Mouse (Mus musculus): ENCODE results near the gene Spata13.

The Spata13 gene

GRCm38 (mm10) chr14:60682361-60683023 is 48.7 kb downstream of the Spata13 start:
- peak; percentile 99 for DNase-seq

DNA sequence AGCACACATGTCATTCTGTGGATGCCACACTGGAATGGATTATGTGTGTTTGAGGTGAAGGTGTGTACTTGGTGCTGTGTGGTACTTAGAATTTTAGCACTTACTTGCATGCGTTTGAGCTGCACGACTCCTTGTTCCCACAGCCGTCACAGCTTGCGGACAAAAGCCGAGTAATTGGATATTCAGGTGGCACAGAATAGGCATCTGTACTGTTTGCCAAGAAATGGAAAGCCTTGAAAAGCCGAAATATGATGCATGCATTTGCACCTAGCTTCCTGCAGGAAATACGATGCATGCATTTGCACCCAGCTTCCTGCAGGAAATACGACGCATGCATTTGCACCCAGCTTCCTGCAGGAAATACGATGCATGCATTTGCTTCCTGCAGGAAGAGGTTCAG is 50.2 kb downstream of the Spata13 start:
- no peak for DNase-seq

DNA sequence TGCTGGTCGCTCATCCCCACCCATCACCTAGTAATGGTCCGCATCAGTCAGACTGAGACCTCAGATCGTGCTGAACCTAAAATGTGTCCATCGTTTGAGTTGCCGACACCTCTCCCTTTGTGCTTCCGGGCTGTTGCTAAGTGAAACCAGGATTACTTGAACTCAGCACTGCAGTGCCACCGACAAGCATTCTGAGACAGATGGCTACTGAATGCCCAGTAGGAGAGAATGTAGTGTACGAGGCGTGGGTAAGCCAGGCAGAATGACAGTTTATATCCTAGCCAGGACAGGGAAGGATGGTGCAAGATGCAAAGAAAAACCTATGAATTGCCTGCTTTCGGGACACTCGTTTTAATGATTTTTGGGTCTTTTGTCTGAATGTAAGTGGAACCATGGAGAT is 52.9 kb downstream of the Spata13 start:
- DNase-seq = no peak

DNA sequence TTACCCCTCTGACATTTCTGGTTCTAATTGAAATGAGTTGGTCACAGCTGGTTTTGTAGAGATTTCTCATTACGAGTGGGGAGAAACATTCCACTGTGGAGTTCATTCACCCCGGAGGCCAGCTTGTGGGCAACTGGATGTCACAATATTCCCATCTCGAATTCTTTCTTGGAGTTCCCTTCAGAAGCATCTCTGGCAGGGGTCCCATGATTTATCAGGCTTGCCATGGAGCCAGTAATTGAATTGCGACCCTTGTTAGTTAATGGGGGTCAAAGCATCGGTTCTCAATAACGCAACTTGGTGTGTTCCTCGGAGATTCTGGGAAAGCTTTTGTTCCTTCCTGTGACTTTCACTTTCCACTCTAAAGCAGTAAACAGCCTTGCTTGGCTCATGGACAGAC is 53.4 kb downstream of the Spata13 start:
- DNase-seq = no peak

GRCm38 (mm10) chr14:60688509-60689205 is 54.9 kb downstream of the Spata13 start:
- peak; percentile 92 for DNase-seq

- DNase-seq = no peak
Measured at GRCm38 (mm10) chr14:60689768-60690167, 56.0 kb downstream of the Spata13 start.

- DNase-seq = no peak
Measured at GRCm38 (mm10) chr14:60690631-60691030, 56.8 kb downstream of the Spata13 start.

DNA sequence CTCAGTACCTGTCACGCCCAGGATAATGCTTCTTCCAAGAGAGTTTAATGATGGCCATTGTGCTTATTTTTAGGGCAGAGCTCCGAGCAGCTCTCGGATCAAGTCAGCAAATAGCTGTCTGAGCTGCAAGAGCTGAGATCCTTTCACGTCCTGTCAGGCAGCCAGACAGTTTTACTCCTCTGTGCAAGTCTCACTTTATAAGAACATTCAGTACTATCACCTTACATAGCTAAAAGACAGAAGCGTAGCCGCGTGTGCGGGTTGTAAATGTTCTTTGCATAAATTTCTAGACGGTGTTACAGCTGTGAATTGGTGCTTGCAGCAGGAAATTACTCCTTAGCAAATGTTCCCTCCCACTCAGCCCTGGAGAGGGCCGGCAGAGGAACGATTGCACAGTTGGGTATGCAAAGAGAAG is 59.3 kb downstream of the Spata13 start:
- DNase-seq = peak; percentile 90

GRCm38 (mm10) chr14:60693666-60694065 is 59.9 kb downstream of the Spata13 start:
- peak; percentile 76 for DNase-seq

- DNase-seq = peak; percentile 86
Measured at GRCm38 (mm10) chr14:60694215-60694997, 60.6 kb downstream of the Spata13 start.

DNA sequence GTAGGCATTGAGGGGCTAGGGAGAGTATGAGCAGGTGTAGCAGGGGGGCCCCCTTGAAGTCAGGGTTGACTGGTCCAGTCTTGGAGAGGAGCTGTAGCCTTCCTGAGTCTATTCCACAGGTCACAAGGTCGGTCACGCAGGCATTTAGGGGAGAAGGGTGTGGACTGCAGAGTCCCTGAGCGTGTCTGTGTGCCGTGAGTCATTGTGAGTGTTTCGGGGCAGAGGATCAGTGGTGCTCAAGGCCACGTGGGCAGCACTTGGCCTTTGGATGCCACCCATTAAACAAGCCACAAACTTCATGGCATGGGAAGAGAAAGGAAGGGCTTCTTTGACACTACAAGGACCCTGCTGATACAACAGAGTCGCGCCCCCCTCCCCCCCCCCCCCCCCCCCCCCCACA is 63.5 kb downstream of the Spata13 start:
- no peak for DNase-seq

- DNase-seq = no peak
Measured at GRCm38 (mm10) chr14:60698980-60699379, 65.2 kb downstream of the Spata13 start.

- DNase-seq = no peak
Measured at GRCm38 (mm10) chr14:60702377-60703140, 68.8 kb downstream of the Spata13 start.

DNA sequence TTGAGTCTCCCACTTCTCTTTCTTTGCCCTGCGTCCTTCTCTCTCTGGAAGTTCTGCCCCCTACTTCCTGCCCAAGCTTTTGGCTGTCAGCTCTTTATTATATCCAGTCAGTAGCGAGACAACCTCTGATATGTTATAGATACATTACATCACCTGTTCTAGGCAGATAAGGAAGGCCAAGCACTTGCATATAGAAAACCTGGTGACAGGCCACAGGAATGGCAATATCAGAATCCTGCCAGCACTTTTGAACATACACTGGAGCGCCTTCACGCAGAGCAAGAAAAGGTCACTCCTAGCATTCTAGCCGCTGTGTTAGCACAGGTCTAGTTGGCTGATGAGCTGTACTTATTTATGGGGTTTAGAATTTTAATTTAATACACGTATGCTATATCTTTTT is 70.7 kb downstream of the Spata13 start:
- no peak for DNase-seq

DNA sequence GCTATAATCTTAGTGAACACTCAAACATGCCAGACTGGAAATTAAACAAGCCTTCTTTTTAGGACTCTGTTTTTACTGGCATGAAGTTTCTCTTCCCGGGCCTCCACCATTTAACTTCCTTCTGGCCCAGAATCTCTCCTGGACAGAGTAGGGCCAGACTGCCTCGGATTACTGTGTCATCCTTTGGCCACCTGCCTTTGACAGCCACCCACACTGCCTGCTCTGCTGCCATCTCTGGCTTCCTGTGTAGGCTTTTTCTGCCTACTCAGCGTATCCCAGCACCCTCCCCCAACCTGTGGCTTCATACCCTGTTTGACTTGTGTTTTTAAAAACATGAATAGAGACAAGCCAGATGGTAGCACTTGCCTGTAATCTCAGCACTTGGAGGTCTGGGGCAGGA is 71.2 kb downstream of the Spata13 start:
- peak; percentile 93 for DNase-seq

- DNase-seq = no peak
Measured at GRCm38 (mm10) chr14:60709192-60709591, 75.4 kb downstream of the Spata13 start.

DNA sequence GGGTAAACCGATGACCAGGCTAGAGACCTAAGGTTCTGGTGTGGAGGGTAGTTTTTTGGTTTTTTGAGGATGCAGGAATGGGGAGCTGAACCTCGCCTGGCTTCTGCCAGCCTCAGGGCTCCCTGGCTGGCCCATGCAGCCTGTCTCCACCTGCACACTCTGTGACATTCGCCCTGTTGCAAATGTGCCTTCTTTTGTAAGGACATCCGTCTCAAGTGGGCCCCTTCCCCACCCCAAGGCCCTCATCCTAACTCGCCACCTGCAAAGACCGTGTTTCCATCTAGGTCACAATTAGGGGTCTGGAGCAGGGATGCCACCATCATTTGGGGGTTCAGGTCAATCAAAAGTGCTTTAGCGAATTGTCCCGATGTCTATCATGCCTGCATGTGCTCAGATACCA is 75.9 kb downstream of the Spata13 start:
- no peak for DNase-seq

DNA sequence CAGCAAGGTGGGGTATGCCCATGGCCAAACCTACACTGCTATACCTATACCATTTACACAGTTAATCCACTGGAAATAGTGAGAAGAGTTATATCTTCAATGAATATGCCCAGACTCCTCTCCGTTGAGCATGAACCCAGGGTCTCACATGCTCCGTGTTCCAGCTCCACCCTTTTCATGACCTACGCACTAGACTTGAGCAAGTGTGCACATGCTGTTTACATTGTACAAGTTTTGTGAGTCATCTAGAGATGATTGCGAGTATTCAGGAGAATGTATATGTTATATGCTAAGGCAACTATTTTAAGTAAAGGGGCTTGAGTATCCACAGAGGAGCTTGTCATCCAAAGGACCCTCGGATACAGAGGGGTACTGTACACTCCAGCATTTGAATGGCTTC is 77.4 kb downstream of the Spata13 start:
- no peak for DNase-seq

GRCm38 (mm10) chr14:60711590-60712288 is 77.9 kb downstream of the Spata13 start:
- DNase-seq = no peak

DNA sequence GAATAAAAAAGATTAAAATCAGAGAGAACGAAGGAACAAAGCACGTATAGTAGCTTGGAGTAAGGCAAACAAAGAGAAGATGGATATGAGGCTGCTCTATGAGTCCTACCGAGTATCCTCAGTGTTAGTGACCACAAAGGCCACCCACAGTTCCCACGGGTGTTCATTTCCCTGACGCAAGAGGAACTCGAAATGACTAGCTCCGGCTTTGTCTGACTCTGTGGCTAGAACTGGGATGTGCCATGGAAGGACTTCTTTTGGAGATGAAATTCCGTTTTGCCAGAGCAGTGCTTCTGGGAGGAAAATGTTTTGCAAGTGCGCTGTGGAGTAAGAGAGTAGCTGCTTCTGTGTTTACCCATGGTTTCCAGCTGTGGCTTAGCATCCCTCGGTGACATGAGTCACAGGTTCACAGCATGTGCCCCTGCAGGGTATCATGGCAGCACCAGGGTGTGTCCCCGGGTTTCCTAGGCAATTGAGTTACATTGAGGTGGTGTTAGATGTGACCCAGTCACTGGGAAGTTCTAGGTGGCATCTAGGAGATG is 78.6 kb downstream of the Spata13 start:
- no peak for DNase-seq

- DNase-seq = no peak
Measured at GRCm38 (mm10) chr14:60715686-60716085, 81.9 kb downstream of the Spata13 start.

- DNase-seq = no peak
Measured at GRCm38 (mm10) chr14:60721304-60721703, 87.5 kb downstream of the Spata13 start.
